Mouse (Mus musculus): ENCODE results near the gene Card14.

The Card14 gene

DNA sequence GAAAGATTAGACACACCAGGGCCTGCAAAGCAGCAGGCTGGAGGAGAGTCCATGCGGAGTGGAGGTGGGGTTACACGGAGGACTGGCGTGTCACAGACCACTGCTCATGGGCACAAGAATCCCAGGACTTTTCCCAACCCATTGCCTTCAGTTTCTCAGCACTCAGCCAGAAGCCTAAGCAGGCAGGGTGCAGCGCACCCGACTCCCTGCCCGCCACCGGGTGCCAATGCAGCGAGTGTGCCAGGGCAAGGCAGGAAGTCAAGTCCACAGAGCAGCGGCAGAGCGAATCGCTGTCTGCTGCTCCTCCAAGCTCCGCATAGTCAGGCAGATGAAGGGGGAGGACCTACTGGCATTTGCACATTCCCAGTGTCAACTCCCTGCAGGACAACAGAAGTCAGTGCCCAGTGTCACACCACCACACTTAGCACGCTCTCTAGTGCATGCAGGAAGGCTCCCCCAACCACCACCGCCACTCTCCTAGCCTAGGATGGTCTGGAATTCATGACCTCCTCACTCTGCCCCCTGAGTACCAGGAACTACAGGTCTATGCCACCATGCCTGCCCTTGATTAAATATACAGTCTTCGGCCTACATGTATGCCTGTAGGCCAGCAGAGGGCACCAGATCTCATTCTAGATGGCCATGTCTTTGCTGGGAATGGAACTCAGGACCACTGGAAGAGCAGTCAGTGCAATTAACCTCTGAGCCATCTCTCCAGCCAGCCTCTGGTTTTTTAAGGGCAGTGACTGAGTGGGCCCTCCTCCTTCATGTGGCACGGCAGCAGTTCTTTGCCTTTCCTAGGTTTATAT, 2.5 kb upstream of the Card14 start:
- peak in 1 of 2 experiments; percentile 44 for DNase-seq

DNA sequence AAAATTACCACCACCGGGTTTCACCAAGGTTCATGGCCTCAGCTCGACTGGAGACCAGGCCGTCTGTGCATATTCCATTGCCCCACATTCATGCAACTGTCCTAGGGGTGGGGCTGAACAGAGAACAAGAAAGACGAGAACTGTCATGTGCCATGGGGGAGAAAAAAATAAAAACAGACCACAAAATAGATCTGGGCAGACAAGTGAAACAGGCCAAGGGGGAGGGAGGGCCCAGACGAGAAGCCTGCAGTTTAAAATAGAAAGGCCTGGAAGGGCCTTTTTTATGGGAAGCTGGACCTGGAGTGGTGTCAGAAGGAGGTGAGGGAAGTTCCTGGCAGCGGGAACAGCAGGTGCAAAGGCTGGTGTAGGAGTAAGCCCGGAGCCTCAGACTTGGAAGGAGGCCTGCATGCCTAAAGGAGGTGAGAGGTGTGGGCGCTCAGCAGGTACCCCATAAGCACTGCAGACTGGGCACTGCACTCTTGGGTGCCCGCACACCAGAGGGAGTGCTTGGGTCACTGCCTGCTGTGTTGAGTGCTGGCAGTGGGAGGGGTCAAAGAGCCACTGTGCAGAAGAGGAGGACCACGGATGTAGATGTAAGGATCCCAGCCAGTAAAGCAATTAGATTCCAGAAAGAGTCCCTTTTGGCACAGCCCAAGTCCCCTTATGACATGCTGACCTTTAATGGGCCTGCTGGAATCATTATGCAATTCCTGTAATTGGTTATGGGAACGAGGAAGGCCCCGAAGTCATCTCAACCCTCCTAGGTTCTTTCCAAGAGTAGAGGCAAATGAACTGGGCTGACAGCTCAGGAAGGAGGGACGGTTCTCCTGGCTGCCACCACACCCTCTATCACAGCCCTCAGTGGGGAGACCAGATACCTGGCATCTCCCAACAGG, 558 bp upstream of the Card14 start:
- DNase-seq, result no peak

DNA sequence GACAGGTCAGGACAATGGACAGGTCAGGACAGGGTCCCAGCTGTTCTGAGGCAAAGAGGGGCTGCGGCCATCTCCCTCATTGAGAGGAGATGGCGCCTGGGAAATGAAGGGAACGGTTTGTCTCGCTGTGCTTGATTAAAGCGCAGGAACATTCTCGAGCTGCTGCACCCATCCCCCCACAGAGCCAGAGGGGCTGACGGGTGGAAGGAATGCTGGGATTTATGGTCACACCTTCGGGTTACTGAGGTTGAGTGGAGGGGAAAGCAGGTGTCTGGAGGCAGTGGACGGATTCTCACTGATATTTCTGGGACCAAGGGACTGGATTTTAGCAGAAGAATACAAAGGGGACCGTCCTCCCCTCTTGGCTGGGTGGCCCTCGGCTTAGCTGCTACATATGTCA, 348 bp downstream of the Card14 start:
- no peak for DNase-seq

DNA sequence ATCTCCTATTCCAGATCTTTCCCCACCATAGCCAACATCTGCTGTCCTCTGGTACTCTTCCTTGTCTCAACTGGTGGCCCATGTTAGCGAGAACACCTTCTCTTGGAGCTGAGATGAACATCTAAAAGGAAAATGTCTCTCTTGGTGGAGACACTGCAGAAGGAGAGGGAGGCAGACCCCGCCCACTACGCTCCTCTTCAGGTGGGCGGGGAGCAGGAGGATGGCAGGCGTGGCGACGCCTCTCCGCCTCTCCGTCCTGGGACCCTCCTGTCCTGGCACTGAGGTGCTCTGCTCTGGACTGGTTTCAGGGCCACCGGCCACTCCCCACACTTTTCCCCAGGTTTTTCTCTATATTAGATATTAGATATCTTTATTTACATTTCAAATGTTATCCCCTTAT, 3.1 kb downstream of the Card14 start:
- no peak for DNase-seq

DNA sequence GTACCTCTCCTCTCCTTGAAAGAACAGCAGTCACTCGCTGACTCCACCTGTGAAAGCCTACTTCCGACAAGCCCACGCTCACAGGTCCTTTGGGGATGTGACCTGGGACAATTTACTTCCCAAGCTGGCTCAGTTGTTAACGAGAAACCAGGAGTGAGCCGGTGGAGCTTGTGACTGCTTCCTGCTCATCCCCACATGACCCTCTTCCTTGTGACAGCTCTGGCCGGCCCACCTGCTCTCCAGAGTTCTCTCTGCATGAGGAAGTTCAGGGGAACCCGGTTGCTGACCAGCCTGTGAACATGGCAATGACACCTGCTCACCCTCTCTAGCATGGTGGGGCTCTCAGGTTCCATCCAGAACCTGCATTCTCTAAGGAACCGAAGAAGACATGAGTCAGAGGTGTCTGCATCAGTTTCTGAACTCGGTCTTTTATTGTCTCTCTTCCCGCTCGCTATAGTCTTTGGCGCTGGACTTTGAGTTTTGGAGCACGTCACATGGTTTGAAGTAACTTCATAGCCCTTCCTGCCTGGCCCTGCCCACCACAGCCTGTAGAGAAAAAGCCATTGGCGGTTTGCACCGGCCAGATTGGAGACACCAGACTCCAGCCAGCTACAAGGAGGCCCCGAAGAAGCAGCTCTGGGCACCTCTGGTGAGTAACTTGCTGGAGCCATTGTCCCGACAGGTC, 6.8 kb downstream of the Card14 start:
- DNase-seq, result peak; percentile 69 to 72

DNA sequence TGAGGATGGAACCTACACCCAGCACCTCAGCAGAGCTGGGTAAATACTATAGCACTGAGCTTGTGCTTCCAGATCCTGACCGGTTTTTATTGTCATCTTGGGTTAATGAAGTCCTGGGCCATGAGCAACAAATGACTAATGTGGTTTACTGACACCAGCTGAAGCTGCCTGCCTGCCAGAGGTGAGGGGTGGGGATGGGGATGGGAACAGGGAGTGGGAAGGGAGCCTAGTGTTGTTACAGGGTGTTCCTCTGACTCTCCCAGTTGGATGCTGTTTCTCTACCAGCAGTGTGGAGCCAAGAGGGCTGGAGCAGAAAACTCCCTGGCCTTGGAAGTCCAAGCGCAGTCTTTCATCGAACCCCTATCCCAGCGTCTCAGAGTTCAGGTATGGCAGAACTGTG, 9.2 kb downstream of the Card14 start:
- no peak for DNase-seq

DNA sequence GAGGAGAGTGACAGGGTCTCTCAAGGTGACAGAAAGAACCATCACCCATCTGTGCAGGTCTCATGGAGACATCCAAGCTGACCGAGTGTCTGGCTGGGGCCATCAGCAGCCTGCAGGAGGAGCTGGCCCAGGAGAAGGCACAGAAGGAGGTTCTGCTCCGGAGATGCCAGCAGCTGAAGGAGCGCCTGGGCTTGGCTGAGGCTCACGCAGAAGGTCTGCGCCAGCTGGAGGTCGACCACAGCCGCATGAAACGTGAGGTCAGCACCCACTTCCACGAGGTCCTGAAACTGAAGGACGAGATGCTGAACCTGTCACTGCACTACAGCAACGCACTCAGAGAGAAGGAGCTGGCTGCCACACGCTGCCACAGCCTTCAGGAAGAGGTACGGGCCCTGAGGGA, 15.0 kb downstream of the Card14 start:
- no peak for DNase-seq

DNA sequence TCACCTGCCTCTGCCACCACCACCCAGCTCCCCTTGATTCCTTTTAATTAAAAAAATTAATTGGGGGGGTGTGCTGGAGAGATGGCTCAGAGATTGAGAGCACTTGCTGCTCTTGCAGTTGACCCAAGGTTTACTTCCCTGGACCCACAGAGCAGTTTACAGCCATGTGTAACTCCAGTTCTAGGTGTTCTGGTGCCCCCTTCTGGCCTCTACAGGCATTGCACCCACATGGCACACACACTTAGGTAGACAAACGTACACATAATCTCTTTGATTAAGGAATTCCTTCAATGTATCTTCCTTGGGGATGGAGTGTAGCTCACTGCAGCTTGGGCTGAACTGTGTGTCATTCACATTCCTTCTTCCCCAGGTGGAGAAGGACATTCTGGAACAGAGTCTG, 17.5 kb downstream of the Card14 start:
- DNase-seq, result no peak

DNA sequence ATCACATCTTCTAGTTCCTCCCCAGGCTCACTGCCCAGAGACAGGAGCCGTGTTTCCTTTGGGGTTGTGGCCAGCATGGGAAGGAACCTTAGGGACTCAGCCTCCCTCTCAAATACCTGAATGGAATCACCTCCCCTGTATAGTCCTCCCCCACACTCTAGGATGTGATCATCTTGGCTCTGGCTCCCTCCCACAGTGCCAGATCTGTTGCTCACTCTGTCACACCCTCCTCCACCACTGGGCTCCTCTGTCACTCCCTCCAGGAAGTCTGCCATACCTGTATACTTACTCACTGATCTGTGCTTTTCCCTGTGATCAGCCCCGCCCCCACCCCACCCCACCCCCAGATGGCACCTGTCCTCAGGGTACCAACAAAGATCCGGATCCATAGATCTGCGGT, 23.0 kb downstream of the Card14 start:
- DNase-seq, result no peak

DNA sequence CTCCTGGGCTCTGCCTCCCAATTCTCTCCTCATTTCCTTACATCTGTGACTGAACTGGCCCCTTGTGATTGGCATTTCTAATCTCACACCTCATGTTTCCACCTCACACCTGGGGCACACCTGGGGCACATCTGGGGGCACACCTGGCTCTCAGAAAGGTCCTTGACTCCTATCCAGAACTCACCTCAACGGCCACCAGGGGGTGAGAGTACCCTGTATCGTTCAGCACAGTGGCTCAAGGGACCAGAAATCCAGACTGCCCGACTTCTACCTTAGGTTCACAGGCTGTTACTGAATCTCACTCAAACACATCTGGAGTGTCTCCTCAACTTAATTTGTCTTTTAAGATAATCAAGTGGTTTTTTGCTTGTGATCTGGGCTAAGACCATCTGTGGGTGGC, 24.4 kb downstream of the Card14 start:
- DNase-seq, result no peak

DNA sequence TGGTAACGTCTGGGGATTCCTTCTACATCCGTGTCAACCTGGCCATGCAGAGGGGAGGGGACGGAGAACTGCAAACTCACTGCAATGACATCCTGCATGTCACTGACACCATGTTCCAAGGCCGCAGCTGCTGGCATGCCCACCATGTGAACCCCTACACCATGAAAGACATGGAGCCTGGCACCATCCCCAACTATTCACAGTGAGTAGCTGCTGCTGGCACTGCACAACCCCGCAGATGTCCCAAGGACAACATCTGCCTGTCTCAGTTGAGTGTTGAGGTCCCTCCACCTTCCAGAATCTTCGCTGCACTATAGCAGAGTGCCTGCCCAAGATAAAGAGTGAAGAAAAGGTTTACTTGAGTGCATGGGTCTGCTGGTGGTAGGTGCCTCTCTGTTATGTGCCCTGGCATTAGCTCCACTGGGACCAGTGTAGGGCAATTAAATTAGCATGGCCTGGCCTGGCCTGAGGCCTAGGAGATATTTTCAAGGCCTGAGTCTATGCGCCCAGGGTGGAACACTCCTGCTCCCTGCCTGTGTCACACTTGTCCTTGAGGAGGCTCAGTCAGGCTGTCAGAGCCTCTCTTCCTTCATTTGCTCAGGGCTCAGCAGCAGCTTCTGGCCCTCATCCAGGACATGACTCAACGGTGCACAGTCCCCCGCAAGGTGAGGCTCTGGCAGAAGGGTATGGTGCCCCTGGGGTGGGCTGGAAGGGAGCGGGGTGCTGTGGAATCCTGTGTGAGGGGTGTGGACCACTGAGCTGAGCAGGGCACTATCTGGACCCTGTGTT, 30.9 kb downstream of the Card14 start:
- no peak for DNase-seq

DNA sequence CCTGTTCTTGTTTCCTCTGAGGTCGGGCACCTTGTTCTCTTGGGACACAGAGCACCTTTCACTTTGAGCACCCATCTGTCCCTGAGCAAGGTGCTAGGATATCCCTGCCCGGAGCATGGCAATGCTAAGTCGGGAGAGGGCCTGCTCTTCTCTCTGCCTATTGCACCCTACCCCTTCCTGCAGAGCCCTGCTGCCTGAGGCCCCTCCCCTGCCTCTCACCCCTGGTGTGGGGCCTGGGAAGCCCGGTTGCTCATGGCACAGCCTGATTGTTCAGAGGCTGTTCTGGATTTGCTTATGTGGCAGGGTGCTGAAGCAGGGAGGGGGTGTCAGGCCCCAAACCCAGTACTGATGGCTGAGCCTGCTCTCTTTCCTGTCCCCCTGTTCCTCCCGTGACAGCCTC, 31.6 kb downstream of the Card14 start:
- no peak for DNase-seq

DNA sequence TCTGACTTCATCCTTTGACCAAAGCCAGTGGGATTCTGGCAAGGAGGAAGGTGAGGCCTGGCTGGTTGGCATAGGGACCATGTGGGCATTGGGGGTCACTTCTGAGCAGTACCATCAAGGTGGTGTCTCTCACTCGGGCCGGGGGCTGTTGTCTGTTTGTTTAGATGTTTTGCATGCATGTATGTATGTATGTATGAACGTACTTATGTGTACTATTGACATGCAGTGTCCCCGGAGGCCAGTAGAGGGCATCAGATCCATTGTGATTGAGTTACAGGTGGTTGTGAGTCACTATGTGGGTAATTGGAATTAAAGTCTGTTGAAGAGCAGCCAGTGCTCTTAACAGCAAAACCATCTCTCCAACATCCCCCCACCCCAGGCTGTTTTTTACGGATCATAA, 32.1 kb downstream of the Card14 start:
- DNase-seq, result peak; percentile 54 to 85

DNA sequence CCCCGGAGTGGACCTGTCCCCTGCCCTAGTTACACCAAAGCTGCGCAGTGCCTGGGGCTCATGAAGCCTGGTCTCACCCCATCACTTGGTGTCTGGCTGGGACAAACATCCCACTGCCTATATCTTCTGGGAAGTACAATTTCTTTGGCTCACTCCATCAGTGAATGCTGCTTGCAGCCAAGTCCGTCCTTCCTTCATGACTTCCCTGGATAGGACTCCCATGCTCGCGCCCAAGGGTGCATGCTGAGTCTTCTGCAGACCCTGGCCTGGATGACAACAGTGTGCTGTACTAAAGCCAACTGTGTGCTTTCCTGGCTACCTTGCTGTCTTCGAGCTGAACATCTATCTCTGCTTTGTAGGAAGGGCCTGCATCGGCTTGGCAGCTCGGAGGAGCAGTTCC, 36.6 kb downstream of the Card14 start:
- DNase-seq, result no peak

DNA sequence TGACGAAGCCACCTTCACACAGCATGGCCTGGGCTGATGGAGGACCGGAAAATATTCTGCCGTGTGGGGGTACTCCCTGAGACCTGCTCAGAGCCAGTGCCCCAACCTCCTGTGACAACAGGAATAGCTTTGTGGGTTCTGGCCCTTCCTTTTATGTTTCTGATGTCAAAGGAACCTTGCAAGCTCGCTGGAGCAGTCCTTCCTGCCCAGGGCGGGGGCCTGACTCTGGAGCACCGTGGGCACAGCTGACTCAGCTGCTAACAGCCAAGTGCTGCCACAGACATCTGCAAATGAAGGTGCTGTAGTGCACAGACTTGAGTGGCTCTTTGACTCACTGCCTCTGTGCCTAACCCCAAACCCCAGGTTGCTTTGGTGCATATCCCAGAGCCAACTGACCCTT, 37.3 kb downstream of the Card14 start:
- no peak for DNase-seq

DNA sequence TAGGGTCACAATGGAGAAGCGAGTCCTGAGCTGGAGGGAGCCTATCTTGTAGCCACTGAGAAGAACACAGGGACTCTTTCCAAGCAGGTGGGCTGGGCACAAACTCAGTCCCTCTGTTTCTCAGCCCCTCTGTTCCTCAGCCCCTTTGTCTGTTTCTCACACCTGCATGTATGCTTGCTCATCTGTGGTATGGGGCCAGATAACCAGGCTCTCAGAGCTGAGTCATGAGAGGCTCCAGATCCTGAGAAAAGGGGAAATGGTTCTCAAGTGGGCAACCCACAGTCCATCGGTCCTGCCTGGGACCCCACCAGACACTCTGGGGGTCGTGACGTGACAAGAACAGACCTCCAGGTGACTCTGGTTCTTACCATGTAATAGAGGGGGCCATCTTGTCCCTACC, 39.6 kb downstream of the Card14 start:
- no peak for DNase-seq

DNA sequence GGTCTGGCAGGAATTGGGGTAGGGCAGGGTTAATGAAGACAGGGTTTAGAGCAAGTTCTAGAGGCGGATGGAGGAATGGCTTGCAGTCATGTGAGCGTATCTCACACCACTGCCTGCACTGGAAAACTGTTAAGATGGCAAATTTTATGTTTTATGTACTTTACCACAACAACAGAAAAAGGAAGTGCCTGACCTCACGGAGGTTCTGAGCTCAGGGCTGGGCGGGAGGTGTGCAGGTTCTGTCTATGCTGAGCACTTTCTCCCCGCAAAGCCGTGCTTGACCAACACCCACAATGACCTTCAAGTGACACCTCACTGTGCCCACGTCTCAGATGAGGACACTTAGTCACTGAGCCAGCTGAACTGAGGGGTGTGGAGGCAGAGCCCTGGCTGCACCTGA, 44.5 kb downstream of the Card14 start:
- DNase-seq, result no peak

DNA sequence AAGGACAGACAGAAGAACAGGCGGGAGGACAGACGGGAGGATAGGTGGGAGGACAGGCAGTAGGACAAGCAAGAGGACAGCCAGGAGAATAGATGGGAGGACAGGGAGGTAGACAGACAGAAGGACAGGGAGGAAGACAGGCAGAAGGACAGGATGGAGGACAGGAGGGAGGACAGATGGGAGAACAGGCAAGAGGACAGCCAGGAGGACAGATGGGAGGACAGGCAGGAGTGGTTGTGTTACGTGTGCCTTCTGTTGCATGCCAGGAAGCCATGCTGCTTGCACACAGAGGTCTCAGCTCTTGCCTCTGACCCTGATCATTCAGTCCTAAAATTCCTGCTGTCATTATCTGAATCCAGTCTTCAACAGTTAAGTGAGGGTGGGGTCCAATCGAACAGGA, 46.4 kb downstream of the Card14 start:
- DNase-seq, result no peak

DNA sequence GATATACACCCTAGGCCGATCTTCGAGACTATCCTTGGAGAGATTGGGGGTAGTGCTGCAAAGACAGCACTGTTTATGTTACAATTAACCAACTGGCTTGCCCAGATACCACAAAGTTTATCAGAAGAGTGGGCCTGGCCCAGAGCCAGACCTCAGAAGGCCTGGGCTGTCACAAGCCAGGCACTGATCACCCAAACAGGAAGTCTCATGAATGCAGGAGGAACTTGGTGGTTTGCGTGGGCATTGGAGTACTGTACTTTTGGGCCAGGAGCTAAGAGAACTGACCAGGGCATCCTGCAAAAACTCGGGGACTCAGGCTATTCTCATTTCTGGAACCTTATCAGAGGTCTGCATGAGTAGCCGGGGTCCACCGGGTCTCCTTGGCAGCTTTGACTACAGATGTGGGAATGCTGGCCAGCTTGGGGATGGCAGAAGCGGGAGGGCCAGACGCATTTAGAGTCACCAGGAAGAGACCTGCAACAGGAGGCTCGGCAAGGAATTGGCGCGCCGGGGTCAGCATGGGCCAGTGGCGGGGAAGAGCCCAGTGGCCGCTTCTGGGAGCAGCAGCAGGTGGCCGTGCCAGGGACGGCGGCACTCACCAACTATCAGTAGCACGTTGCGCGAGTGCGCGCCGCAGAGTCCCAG, 47.4 kb downstream of the Card14 start:
- DNase-seq, result peak; percentile 30 to 36

DNA sequence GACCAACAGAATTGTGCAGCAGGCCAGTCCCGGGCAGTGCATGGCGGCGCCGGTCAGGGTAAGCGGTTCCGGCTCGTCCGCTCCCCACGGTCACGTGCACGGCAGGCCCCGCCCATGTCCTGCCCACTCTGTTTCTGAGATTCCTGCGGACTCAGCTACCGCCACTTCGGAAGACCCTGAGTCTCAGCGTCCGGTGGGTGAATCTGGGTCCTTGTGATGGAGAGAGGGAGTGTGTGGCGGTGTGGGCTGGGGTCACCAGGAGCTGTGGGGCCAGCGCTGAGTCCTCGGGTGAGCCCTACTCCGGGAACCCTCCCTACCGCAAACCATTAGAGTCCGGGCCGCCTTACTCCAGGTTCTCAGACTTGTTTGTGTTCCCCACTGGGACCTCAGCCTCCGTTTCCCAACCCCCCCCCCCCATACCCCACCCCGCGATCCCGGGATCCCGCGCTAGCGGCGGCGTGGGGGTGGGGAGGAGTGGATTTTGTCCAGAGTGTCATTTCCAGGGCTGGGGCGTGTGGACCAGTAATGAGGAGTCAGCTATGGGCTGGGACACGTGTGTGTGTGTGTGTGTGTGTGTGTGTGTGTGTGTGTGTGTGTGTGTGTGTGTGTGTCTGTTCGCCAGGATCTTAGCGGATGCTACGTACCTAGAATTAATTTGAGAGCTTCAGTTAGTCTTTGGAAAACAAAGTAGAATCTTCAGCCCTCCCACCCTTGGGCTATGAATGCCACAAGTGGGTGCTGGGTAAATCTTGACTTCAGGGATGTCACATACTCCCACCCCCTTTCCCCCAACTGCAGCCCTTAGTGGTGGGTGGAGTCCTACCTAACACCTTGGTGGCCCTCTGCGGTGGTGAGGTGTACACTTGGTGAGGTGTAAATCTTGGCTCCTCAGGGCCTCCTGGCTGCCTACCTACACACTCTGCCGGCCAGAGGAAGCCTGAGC, 48.1 kb downstream of the Card14 start, which contains the start of the genes Sgsh and Slc26a11:
TSS of gene Sgsh (minus strand) at position 94 of the 943 bp plus-strand sequence.
TSS of gene Slc26a11 (plus strand) at position 115 of the 943 bp plus-strand sequence.
- DNase-seq, result peak; percentile 86 to 92

DNA sequence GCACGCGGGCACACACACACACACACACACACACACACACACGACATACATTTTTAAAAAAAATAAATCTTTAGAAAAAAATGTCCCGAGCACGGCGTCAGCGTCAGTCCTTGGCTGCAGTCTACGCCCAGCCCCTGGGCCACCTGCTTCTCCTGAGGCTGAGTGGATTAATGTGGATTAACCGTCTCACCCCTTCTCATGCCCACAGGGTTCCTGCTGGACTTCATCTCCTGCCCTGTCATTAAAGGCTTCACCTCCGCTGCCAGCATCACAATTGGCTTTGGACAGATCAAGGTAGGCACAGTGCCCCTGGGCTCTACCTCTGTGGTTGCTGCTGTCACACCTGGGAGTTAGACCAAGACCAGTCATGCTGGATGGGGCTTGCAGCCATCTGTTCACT, 51.5 kb downstream of the Card14 start:
- DNase-seq, result no peak

Measured in kidney, adult 8-10 months (tissue).